Mouse (Mus musculus): ENCODE data around the gene Fam107a. TPM values are rescaled to one million over a fixed set of nuclear protein-coding genes. Genes with fewer than 3 reads are reported as not detected.

Gene Fam107a
- polyA plus RNA-seq, 2 experiments: 0.03 TPM; not detected in 1

DNA sequence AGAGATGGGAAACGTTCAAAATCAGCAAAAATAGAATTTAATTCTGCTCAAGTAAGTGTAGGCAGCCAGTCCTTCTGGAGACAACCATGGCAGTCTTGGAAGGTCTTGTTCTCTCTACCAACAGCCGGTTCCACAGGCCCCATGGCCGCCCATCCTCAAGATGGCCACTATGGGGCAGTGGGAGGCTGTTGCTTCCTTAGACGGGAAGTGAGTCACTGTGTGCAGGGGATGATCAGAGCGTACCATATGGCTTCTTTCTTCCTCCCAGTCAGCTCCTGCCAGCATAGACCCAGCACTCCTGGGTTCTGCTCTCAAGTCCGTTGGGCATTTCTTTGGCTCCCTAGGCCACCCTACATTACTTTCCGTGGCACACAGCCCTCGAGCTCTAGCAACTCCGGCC is 31.1 kb upstream of the Fam107a start:
- no peak for ATAC-seq (ENCODE audit: insufficient read depth)
- H3K4me1 ChIP-seq (replicated peaks; ENCODE audit: control insufficient read depth in 2 of 2, insufficient read depth in 2 of 2, low read length in 1 of 2): no peaks in the 10 kb centered on the region
- H3K9me3 ChIP-seq (ENCODE audit: control insufficient read depth, low read length): no peaks in the 10 kb centered on the region
- TF ChIP-seq EP300 (IDR thresholded peaks at IDR 0.05; ENCODE audit: low read depth) (no peak), CTCF (IDR thresholded peaks at IDR 0.05; ENCODE audit: low read depth) (0 out of 2 replicates have a peak, but pooled peaks have one; percentile 24)
- H3K27ac ChIP-seq: no peak overlapping the region
- DNase-seq (ENCODE audit: low read depth in 3 of 3, low spot score in 3 of 3): no peak
- no peak overlapping the region for H3K4me3 ChIP-seq (ENCODE audit: insufficient read depth in 1 of 2, low read depth in 2 of 2, low read length in 2 of 2)
- no peaks in the 10 kb centered on the region for H3K36me3 ChIP-seq (replicated peaks; ENCODE audit: control insufficient read depth, insufficient read depth, low read depth)
- WGBS (ENCODE audit: insufficient replicate concordance): 42% methylated on average over 9 of the region's 9 CpGs
- no peak overlapping the region for H3K9ac ChIP-seq (replicated peaks)
- no peaks in the 10 kb centered on the region for H3K27me3 ChIP-seq (ENCODE audit: control insufficient read depth, insufficient read depth, low read length)
- H3K4me2 ChIP-seq (ENCODE audit: low read depth): no peak overlapping the region

GRCm38 (mm10) chr14:8346255-8346997 is 28.6 kb upstream of the Fam107a start:
- Histone ChIP-seq H3K27ac (no peak overlapping the region), H3K9me3 (ENCODE audit: control insufficient read depth, low read length) (no peaks in the 10 kb centered on the region), H3K4me2 (ENCODE audit: low read depth) (no peak overlapping the region), H3K4me1 (replicated peaks; ENCODE audit: control insufficient read depth in 2 of 2, insufficient read depth in 2 of 2, low read length in 1 of 2) (no peaks in the 10 kb centered on the region; a peak in 1 of 4 replicates), H3K27me3 (ENCODE audit: control insufficient read depth, insufficient read depth, low read length) (no peaks in the 10 kb centered on the region), H3K4me3 (ENCODE audit: insufficient read depth in 1 of 2, low read depth in 2 of 2, low read length in 2 of 2) (no peak overlapping the region), H3K36me3 (replicated peaks; ENCODE audit: control insufficient read depth, insufficient read depth, low read depth) (no peaks in the 10 kb centered on the region), H3K9ac (replicated peaks) (no peak overlapping the region)
- WGBS (ENCODE audit: insufficient replicate concordance): 20% methylated on average over 7 of the region's 7 CpGs
- DNase-seq (ENCODE audit: low read depth in 3 of 3, low spot score in 3 of 3): peak; percentile 46 to 62 (median 50)
- ATAC-seq (ENCODE audit: insufficient read depth): 0 out of 2 replicates have a peak, but pooled peaks have one; percentile 21
- TF ChIP-seq CTCF (IDR thresholded peaks at IDR 0.05; ENCODE audit: low read depth) (peak; percentile 95), EP300 (IDR thresholded peaks at IDR 0.05; ENCODE audit: low read depth) (no peak)

- no peaks in the 10 kb centered on the region for H3K27me3 ChIP-seq (ENCODE audit: control insufficient read depth, insufficient read depth, low read length)
- ATAC-seq (ENCODE audit: insufficient read depth) (no peak), DNase-seq (ENCODE audit: low read depth in 3 of 3, low spot score in 3 of 3) (no peak)
- TF ChIP-seq CTCF (IDR thresholded peaks at IDR 0.05; ENCODE audit: low read depth) (no peak), EP300 (IDR thresholded peaks at IDR 0.05; ENCODE audit: low read depth) (no peak)
- H3K36me3 ChIP-seq (replicated peaks; ENCODE audit: control insufficient read depth, insufficient read depth, low read depth): no peaks in the 10 kb centered on the region
- 60% methylated on average over 4 of the region's 4 CpGs for WGBS (ENCODE audit: insufficient replicate concordance)
- H3K4me1 ChIP-seq (replicated peaks; ENCODE audit: control insufficient read depth in 2 of 2, insufficient read depth in 2 of 2, low read length in 1 of 2): no peaks in the 10 kb centered on the region; a peak in 1 of 4 replicates
- H3K9me3 ChIP-seq (ENCODE audit: control insufficient read depth, low read length): no peaks in the 10 kb centered on the region
- no peak overlapping the region for H3K9ac ChIP-seq (replicated peaks)
- no peak overlapping the region for H3K4me3 ChIP-seq (ENCODE audit: insufficient read depth in 1 of 2, low read depth in 2 of 2, low read length in 2 of 2)
- H3K27ac ChIP-seq: no peak overlapping the region
- H3K4me2 ChIP-seq (ENCODE audit: low read depth): no peak overlapping the region
Measured at GRCm38 (mm10) chr14:8345566-8345965, 27.7 kb upstream of the Fam107a start.

DNA sequence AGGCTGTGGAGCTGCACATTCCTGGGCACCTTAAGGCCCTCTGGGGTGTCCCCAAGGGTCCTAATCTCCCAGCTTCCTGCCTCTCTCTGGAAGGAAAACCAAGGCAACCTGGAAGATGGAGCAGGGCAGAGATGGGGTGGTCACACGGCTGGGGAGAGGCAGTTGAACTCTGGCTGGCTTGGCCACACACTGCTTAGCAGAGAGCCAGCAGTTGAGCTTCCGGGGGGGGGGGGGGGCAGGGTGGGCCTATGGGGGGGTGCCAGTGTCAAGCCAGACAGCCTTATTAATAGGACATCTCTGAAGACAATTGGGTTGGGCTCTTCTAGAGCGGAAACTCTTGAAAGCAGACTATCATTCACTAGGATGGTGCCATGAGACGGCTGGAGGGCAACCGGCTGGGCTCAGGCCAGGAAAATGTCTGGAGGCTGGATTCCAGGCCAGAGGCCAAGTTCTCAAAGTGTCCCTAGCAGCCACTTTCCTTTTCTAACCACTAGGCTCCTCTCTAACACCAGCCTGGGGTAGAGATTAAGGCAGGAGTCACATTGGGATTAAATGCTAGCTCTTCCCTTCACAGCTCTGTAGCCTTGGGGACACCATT is 24.8 kb upstream of the Fam107a start:
- no peaks in the 10 kb centered on the region for H3K9me3 ChIP-seq (ENCODE audit: control insufficient read depth, low read length)
- H3K27me3 ChIP-seq (ENCODE audit: control insufficient read depth, insufficient read depth, low read length): no peaks in the 10 kb centered on the region
- DNase-seq (ENCODE audit: low read depth in 3 of 3, low spot score in 3 of 3): no peak
- H3K4me2 ChIP-seq (ENCODE audit: low read depth): no peak overlapping the region
- WGBS (ENCODE audit: insufficient replicate concordance): 61% methylated on average over 4 of the region's 5 CpGs
- H3K27ac ChIP-seq: no peak overlapping the region
- H3K9ac ChIP-seq (replicated peaks): no peak overlapping the region
- ATAC-seq (ENCODE audit: insufficient read depth): no peak
- H3K4me3 ChIP-seq (ENCODE audit: insufficient read depth in 1 of 2, low read depth in 2 of 2, low read length in 2 of 2): no peak overlapping the region
- TF ChIP-seq CTCF (IDR thresholded peaks at IDR 0.05; ENCODE audit: low read depth): no peak
- no peaks in the 10 kb centered on the region; a peak in 1 of 4 replicates for H3K4me1 ChIP-seq (replicated peaks; ENCODE audit: control insufficient read depth in 2 of 2, insufficient read depth in 2 of 2, low read length in 1 of 2)
- H3K36me3 ChIP-seq (replicated peaks; ENCODE audit: control insufficient read depth, insufficient read depth, low read depth): no peaks in the 10 kb centered on the region

GRCm38 (mm10) chr14:8340226-8340625 is 22.4 kb upstream of the Fam107a start:
- no peak overlapping the region for H3K27ac ChIP-seq

More at GRCm38 (mm10) chr14:8340226-8340625, 22.4 kb upstream of the Fam107a start:
- Histone ChIP-seq H3K9ac (replicated peaks) (no peak overlapping the region), H3K4me2 (ENCODE audit: low read depth) (no peak overlapping the region), H3K4me1 (replicated peaks; ENCODE audit: control insufficient read depth in 2 of 2, insufficient read depth in 2 of 2, low read length in 1 of 2) (no peaks in the 10 kb centered on the region; a peak in 1 of 4 replicates), H3K9me3 (ENCODE audit: control insufficient read depth, low read length) (no peaks in the 10 kb centered on the region), H3K27me3 (ENCODE audit: control insufficient read depth, insufficient read depth, low read length) (no peaks in the 10 kb centered on the region), H3K36me3 (replicated peaks; ENCODE audit: control insufficient read depth, insufficient read depth, low read depth) (no peaks in the 10 kb centered on the region), H3K4me3 (ENCODE audit: insufficient read depth in 1 of 2, low read depth in 2 of 2, low read length in 2 of 2) (no peak overlapping the region)
- no peak for ATAC-seq (ENCODE audit: insufficient read depth)
- TF ChIP-seq CTCF (IDR thresholded peaks at IDR 0.05; ENCODE audit: low read depth) (no peak), EP300 (IDR thresholded peaks at IDR 0.05; ENCODE audit: low read depth) (no peak)
- no peak for DNase-seq (ENCODE audit: low read depth in 3 of 3, low spot score in 3 of 3)
- WGBS (ENCODE audit: insufficient replicate concordance): 61% methylated on average over 4 of the region's 4 CpGs

Data from liver, embryonic 14.5 days (tissue).